Mouse (Mus musculus) left cerebral cortex, postnatal 10 days (tissue): ENCODE measurements at regions not wholly inside any gene's neighbourhood (a gene's known extent, or its start where the extent isn't known, plus 50 kb on each side); places are given as distances from the start of the nearest gene placed in this dataset.

Experiments used
- DNase-seq, 2 experiments: peaks; one replicate each; pipeline ENCODE4 v3.0.0; 2021 to 2022; ENCODE audit warnings: low spot score in 2 of 2, mixed read lengths in 1 of 2; ENCODE audit errors: extremely low spot score in 1 of 2
- intact Hi-C: fragments of 180-260 bp; cut with DNase I; formaldehyde crosslinking; loops from one replicate; pipeline ENCODE4 v1.15.1; 2025

- peak in 1 of 2 experiments; percentile 19 for DNase-seq
- intact Hi-C loops = no loop called here
These were observed 62.5 kb upstream of the Spag17 start for GRCm38 (mm10) chr3:99822735-99823134.

- no peak for DNase-seq
- intact Hi-C loops = no loop called here
These were observed 62.0 kb upstream of the Spag17 start for GRCm38 (mm10) chr3:99823256-99823655.
